Comparison of ENCODE assay signal across 9 mouse cellular contexts in the genomic region with DNA sequence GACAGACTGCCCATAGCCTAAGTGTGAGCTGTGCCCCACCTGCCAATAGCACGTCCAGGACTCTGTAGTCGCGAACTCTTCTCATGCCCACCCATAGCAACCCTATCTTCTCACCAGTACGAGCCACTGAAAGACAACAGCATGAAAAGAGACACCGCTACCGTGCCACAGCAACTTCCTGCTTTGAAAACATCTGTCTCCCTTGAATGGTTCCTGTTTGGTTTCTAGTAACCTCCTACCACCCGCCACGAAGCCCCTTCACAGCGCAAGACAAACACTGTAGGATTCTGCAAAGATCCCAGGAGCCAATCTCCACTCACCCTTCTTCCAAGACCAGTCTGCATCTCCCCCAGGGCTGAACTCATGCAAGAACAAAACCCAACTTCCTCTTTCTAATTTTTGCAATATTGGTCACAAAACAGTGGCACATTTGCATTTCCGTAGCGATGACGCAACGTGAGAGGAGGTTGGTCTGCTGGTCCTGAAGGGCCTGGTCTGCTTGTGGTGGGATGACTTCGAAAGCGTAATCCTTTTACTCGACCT. TPM values are rescaled to one million over a fixed set of nuclear protein-coding genes. Genes with fewer than 3 reads are reported as not detected.
DNase-seq lines count a peak whose midpoint lies in the region; ATAC-seq and TF ChIP-seq lines count a peak whose summit lies in the region.
"Had no signal": no experiment of that assay in that cellular context is flagged by ENCODE, and none has a peak within 500 bp of the region (broad histone marks: within the 10 kb centered on the region; RNA-seq: fewer than 3 reads in every experiment).

No protein-coding gene starts in this region.

- no peaks in the 10 kb centered on the region for H3K4me1 ChIP-seq in kidney, adult 2 months (ENCODE audit: control insufficient read depth, insufficient read depth, low read length)
- peaks cover 9% of the 10 kb centered on the region for H3K4me1 ChIP-seq in kidney, embryonic 15.5 days
- H3K4me1 ChIP-seq in heart, embryonic 15.5 days (replicated peaks): peaks cover 18% of the 10 kb centered on the region
- peaks cover 26% of the 10 kb centered on the region for H3K4me1 ChIP-seq in thymus, adult 2 months (replicated peaks; ENCODE audit: control insufficient read depth, insufficient read depth, low read length)

- no peaks in the 10 kb centered on the region for H3K9me3 ChIP-seq in kidney, embryonic 15.5 days (replicated peaks)
- no peaks in the 10 kb centered on the region for H3K9me3 ChIP-seq in heart, embryonic 15.5 days (replicated peaks)

- H3K27ac ChIP-seq in kidney, adult 2 months (ENCODE audit: insufficient read depth, low read depth, low read length): no peak overlapping the region
- no peak overlapping the region for H3K27ac ChIP-seq in kidney, embryonic 15.5 days
- peak overlapping the region; percentile 33 for H3K27ac ChIP-seq in heart, embryonic 15.5 days
- H3K27ac ChIP-seq in thymus, adult 2 months (ENCODE audit: control insufficient read depth, insufficient read depth, low read length): peak overlapping the region; percentile 95

- ATAC-seq in kidney, embryonic 15.5 days (replicated peaks; ENCODE audit: low FRiP score): no peak
- no peak for ATAC-seq in heart, embryonic 15.5 days (replicated peaks; ENCODE audit: insufficient number of reproducible peaks, insufficient read depth, low FRiP score, low read depth)
- ATAC-seq: Patski had no signal

- no peaks in the 10 kb centered on the region for H3K27me3 ChIP-seq in kidney, adult 2 months (replicated peaks; ENCODE audit: control insufficient read depth, insufficient read depth, low read length)
- no peaks in the 10 kb centered on the region for H3K27me3 ChIP-seq in kidney, embryonic 15.5 days
- H3K27me3 ChIP-seq in heart, embryonic 15.5 days: no peaks in the 10 kb centered on the region
- no peaks in the 10 kb centered on the region for H3K27me3 ChIP-seq in thymus, adult 2 months (ENCODE audit: control insufficient read depth, insufficient read depth, low read length)
- H3K27me3 ChIP-seq: Patski had no signal

- H3K4me3 ChIP-seq in kidney, adult 2 months (ENCODE audit: insufficient read depth, low read depth, low read length): no peak overlapping the region
- H3K4me3 ChIP-seq in kidney, embryonic 15.5 days (replicated peaks): no peak overlapping the region
- H3K4me3 ChIP-seq in heart, embryonic 15.5 days: peak overlapping the region; percentile 12; the same call in 1 of the 2 replicates
- H3K4me3 ChIP-seq in thymus, adult 2 months (ENCODE audit: control insufficient read depth, insufficient read depth, low read length): peak overlapping the region; percentile 72

- 72% methylated on average over 16 of the region's 16 CpGs for WGBS in kidney, adult 2 months
- WGBS in kidney, embryonic 15.5 days: 74% methylated on average over 16 of the region's 16 CpGs
- 73% methylated on average over 16 of the region's 16 CpGs for WGBS in heart, embryonic 15.5 days
- WGBS in thymus, adult 2 months: 4% methylated on average over 16 of the region's 16 CpGs

- H3K4me2 ChIP-seq in kidney, embryonic 15.5 days: no peak overlapping the region
- H3K4me2 ChIP-seq in heart, embryonic 15.5 days: peak overlapping the region; percentile 47; the same call in 1 of the 2 replicates

- H3K9ac ChIP-seq in kidney, embryonic 15.5 days: no peak overlapping the region
- H3K9ac ChIP-seq in heart, embryonic 15.5 days: no peak overlapping the region

- TF ChIP-seq POLR2A in kidney, adult 2 months (IDR thresholded peaks at IDR 0.05; ENCODE audit: low read depth, low read length): no peak
- 0 out of 2 replicates have a peak, but pooled peaks have one; percentile 52 for TF ChIP-seq POLR2A in thymus, adult 2 months (IDR thresholded peaks at IDR 0.05; ENCODE audit: control insufficient read depth, extremely low read depth, insufficient read depth, low read length, poor library complexity)

- peak; percentile 35 for DNase-seq in kidney, adult 2 months
- DNase-seq in lung, postnatal 36 days: peak; percentile 78
- DNase-seq in thymus, adult 2 months: peak; percentile 67
- DNase-seq in testis, postnatal 10 days (ENCODE audit: low spot score): no peak
- DNase-seq in embryo, embryonic 10.5 days (ENCODE audit: low spot score): no peak
- no peak for DNase-seq in right cerebral cortex, postnatal 25 days

- no peaks in the 10 kb centered on the region for H3K36me3 ChIP-seq in kidney, adult 2 months (ENCODE audit: control insufficient read depth, insufficient read depth, low read length)
- H3K36me3 ChIP-seq in kidney, embryonic 15.5 days: no peaks in the 10 kb centered on the region
- no peaks in the 10 kb centered on the region for H3K36me3 ChIP-seq in heart, embryonic 15.5 days
- no peaks in the 10 kb centered on the region for H3K36me3 ChIP-seq in thymus, adult 2 months (ENCODE audit: control insufficient read depth, insufficient read depth, low read length)

- no peak for TF ChIP-seq CTCF in kidney, adult 2 months (conservative IDR thresholded peaks at IDR 0.05; ENCODE audit: insufficient read depth, insufficient read length, low read depth, low read length)
- no peak for TF ChIP-seq CTCF in thymus, adult 2 months (IDR thresholded peaks at IDR 0.05; ENCODE audit: borderline replicate concordance, control insufficient read depth, extremely low read depth, insufficient read depth, low read length, poor library complexity)

RNA-seq across cellular contexts. Expression of a gene that starts 11.2 kb away (rescaled TPM):
- 6.2 and 6.3 TPM in 2 replicates for polyA plus RNA-seq in kidney, adult 2 months (2012; rRNA removed)
- polyA plus RNA-seq in kidney, embryonic 15.5 days (2015; fragmentation: Nextera tagmentation; extraction: Ambion mirVana): 0.74 and 0.78 TPM in 2 replicates
- polyA plus RNA-seq in heart, embryonic 15.5 days (2015; fragmentation: Nextera tagmentation; extraction: Ambion mirVana): 0.14 and 0.32 TPM in 2 replicates
- 17.8 and 19.2 TPM in 2 replicates for polyA plus RNA-seq in thymus, adult 2 months (2012; rRNA removed)

RNA-seq across cellular contexts. Expression of a gene that starts 32.5 kb away (rescaled TPM):
- polyA plus RNA-seq in kidney, adult 2 months (2012; rRNA removed): 17.0 and 17.6 TPM in 2 replicates
- polyA plus RNA-seq in kidney, embryonic 15.5 days (2015; fragmentation: Nextera tagmentation; extraction: Ambion mirVana): 25.0 and 26.5 TPM in 2 replicates
- polyA plus RNA-seq in heart, embryonic 15.5 days (2015; fragmentation: Nextera tagmentation; extraction: Ambion mirVana): 47.4 and 48.2 TPM in 2 replicates
- 47.8 and 51.1 TPM in 2 replicates for polyA plus RNA-seq in thymus, adult 2 months (2012; rRNA removed)

Comparison
In these comparisons a context has a peak if more than half of its experiments do, and no peak if none do; other contexts are left out.
1. DNase-seq: peak in kidney, adult 2 months (single experiment), lung, postnatal 36 days (single experiment) and thymus, adult 2 months (single experiment); none in testis, postnatal 10 days (single experiment), embryo, embryonic 10.5 days (single experiment) and right cerebral cortex, postnatal 25 days (single experiment).
2. H3K27ac ChIP-seq: peak in heart, embryonic 15.5 days (single experiment) and thymus, adult 2 months (single experiment); none in kidney, adult 2 months (single experiment) and kidney, embryonic 15.5 days (single experiment).
3. H3K4me3 ChIP-seq: peak in heart, embryonic 15.5 days (single experiment) and thymus, adult 2 months (single experiment); none in kidney, adult 2 months (single experiment) and kidney, embryonic 15.5 days (single experiment).